Mouse (Mus musculus): ENCODE measurements around the gene Otulin.

Otulin gene

DNA sequence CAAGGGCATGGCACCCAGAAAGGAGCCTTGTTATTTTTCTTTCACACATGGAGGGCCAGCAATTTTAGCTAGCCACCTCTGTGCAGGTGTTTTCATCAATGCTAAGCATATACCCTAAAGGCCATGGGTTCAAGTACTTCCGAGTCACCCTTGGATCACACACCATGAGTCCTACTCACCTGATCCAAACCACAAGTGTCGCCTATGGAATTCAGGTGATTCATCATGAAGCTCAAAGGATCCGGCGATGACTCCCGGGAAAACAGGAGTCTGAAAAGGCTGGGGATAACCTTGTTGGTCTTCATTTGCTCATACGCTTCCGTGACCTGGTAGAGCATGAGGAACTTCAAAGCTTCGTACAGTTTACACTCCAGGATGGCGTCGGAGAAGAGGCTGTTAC, 27.4 kb upstream of the Otulin start:
- DNase-seq (ENCODE audit: low read depth, low spot score), result no peak

DNA sequence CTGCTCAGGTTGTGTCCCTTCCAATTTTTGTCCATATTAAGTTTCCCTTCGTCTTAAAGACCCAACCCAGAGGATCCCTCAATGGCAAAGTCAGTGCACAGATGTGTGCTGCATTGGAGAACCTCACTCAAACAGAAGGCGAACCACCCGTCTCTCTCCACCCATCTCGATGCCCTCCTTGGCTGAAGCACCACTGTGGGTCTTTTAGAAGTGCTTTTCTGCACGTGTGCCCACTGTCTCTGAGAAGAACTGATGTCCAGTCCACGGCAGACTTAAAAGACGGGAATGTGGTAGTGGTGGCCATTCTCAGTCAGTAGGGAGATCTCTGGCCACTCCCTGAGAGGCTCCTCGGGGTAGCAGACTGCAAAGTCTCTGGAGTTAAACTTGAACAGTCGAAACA, 26.1 kb upstream of the Otulin start:
- no peak for DNase-seq (ENCODE audit: low read depth, low spot score)

DNA sequence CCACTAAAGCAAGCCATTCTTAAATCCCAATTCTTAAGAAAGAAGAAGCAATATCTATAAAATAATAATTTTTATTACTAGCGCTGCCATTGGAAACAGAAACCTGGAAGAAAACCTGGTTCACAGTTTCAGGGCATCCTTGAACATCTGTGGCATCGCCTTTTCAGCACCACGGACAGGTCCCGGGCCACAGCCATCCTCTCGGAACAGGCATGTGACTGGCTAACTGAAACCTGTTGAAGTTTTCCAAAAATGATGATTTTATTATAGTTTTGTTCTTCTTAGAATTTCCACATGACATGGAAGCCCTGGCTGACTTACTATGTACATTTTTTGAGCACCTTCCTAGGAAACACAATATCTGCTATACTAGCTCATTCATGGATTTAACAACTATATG, 24.5 kb upstream of the Otulin start:
- no peak for DNase-seq (ENCODE audit: low read depth, low spot score)

DNA sequence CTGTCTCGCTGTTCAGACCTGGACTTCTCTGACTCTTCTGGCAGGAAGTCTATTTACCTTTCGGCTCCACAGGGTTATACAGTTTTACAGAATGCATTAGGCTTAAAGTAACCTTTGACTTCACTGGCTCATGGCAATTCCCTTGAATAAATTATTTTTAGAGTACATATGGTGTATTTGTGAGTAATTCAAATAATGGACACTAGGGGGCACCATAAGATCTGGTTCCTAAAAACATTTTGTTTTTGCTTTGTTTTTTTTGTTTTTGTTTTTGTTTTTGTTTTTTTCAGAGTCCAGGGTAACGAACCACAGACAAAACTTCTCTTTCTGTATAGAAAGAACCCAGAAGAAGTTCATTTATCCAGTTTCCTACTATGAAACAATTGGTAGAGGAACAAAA, 17.2 kb upstream of the Otulin start:
- peak; percentile 42 for DNase-seq (ENCODE audit: low read depth, low spot score)

DNA sequence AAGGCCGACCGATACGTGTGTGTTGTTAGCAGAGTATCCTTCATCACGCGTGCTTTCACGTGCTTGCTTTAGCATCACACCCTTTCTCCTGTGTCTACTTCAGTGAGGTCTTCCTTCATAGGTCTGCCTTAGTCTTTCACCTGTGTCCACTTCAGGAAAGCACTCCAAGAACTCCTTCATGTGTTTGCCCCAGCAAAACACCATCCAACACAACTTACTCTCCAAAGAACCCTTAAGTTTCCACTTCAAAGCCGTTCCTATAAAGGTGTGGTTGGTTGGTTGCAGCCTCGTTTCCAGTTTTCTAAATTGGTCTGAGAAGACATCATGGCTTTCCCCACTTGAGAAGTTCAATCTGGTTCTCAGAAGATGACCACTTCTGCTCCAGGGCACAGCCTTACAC, 16.2 kb upstream of the Otulin start:
- no peak for DNase-seq (ENCODE audit: low read depth, low spot score)

DNA sequence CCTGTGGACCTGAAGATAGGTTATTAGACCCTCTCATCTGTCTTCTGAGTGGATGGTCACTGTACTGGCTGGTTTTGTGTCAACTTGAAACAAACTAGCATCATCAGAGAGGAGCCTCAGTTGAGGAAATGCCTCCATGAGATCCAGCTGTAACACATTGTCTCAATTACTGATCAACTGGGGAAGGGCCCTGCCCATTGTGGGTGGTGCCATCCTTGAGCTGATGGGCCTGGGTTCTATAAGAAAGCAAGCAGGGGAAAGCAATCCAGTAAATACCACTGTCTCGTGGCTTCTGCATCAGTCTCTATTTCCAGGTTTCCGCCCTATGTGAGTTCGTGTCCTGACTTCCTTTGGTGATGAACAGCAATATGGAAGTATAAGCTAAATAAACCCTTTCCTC, 14.8 kb upstream of the Otulin start:
- no peak for DNase-seq (ENCODE audit: low read depth, low spot score)

DNA sequence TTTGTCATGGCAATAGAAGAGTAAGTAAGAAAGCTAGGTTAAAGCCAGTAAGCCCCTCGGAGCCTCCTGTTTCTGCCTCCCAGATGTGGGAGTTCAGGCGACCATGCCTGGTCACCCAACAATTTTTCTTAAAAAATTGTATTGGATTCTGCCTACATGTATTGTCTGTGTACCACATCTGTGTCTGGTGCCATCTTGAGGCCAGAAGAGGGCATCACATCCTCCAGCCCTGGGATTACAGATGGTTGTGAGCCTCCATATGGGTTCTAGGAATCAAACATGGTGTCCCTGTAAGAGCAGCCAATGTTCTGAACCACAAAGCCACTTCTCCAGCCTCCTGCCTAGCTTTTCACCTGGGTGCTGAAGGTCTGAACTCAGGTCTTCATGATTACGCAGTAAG, 12.4 kb upstream of the Otulin start:
- DNase-seq (ENCODE audit: low read depth, low spot score), result no peak

DNA sequence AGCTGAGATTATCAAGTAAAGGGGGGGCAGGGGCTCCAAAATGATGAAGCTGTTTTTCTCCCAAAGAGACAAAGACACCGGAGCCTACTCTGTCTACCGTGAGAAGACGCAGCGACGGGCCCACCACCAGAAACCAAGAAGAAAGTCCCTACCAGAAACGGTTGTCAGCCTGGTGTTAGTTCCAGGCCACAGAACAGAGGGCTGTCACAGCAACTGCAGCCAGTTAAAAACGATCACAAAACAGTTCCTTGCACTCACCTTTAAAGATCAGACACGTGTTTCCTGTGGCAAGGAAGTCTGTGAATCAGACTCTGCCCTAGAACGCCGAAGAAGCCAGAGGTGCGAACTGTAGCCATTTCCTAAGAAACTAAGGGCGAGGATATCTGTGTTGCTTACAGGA, 10.7 kb upstream of the Otulin start:
- DNase-seq (ENCODE audit: low read depth, low spot score), result no peak

DNA sequence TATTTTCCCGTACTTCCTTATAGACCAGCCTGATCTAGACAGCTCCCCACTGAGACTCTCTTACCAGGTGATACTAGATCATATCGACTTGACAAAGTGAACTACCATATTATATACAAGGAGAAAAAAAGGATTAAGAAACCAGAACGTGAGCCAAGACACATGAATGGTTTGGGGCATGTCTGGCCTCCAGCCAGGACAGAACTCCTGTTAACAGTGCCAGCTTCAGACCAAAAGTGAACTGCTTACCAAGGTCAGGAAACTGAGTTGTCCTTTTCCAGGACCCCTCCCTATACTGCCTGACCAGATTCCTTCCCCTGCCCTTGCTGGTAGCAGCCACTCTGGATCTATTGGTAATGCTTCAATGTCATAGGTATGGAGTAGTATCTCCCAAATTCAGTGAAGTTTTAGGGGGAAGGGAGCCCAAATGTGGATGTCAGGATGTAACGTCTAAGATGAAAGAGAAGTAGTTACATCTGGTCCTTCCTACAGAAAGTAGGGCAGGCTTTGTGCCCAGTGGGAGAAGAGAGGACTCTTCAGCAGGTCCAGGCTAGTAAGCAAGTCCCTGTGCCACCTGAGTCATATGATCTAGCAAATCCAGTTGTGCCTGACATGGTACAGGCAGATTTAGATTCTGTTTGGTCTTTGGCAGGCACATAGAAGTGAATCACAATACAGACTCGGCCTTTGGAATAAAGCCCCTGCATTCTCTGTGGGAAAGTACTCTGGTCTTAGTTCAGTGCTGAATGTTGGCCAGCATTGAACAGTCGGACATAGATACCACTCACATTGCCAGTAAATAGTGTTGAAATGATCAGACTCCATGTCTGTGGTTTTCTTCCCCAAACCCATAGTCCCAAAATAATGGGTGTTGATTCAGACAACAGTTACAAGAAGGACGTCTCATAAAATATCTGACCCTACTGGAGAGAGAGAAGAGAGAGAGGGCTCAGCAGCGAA, 3.7 kb upstream of the Otulin start:
- DNase-seq (ENCODE audit: low read depth, low spot score), result no peak

DNA sequence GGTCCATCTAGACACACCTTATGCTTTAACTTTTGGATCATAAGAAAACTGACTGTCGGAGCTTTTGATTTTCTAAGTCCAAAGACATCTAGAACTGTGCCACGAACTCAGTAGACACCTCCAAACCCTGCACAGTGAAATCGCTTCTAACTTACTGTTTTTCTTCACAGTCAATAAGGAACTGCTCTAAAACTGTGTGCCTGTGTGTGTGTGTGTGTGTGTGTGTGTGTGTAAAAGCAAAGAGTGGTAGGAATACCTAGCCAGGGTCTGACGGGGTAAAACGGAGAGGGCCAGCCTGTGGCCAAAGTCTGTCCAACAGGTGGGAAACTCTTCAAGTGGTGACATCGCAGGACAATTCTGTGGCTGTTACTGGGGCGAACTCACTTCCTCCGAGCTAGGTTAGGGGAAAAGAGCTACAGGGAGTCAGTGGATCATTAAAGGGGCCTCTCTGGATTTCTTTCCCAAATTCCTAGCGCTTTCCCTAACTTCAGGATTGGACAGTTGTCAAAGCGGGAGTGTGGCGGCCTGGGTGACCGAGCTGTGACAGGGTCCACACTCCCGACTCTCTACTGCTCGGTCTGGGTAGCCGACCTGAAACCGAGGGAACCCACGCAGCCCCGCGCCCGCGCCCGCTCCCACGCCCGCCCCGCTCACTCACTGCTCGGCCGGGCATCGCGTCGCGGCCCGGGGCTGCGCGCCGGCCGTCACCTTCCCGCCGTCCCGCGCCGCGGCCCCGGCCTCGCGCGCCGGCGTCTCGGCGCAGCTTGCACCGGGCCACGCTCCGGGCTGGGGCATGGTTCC, 493 bp downstream of the Otulin start:
- DNase-seq (ENCODE audit: low read depth, low spot score), result no peak

DNA sequence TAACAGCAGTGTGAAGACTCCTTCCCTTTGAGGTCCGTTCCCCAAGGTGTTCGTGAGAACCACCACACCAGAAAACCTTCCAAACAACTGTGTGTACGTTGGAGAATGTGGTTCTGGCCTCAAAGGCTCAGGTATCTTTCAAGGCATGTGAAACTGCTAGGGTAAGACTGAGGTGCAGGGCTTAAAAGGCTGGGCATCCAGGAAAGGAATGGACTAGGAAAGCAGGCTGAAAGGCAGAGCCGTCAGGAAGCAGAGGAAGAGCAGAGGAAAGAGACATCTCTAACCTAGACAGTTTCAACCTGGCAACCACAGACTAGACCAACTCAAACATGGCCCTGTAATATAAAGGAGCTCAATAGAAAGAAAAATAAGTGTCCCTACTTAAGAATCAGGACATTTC, 1.4 kb downstream of the Otulin start:
- DNase-seq (ENCODE audit: low read depth, low spot score), result no peak

DNA sequence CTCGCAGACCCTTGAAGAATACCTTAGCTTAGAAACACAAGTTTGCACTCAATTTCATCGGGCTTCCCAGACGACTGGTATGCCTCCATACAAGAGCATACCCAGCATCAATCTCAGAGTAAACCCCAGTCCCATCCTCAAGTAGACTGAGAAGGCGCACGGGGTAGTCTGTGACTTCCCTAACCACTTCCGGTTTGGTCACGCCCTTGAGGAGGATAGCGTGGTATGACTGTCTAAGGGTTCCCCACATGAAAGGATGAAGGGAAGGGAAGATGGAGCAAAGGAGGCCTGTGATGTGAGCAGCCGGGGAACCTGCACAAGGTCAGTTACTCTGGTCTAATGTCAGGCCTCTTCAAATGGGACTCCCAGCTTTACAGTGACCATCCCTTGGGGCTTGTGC, 2.7 kb downstream of the Otulin start:
- DNase-seq (ENCODE audit: low read depth, low spot score), result no peak

DNA sequence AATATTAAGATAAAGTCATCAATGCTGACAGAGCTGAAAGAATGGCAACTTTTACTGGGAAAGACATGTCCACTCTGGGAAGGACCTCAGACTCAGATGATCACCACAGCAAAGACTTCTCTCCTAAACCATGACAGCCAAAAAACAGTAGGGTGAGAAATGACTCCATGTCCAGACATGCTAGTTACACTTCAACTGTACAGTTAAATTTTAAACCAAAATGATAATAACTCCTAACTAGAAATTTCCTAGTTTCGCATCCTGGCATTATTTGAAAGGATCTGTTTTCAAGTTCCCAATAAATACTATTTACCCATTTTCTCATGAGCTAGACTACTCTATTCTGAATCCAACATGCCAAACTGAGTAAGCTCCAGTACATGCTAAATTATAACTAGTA, 4.2 kb downstream of the Otulin start:
- no peak for DNase-seq (ENCODE audit: low read depth, low spot score)

DNA sequence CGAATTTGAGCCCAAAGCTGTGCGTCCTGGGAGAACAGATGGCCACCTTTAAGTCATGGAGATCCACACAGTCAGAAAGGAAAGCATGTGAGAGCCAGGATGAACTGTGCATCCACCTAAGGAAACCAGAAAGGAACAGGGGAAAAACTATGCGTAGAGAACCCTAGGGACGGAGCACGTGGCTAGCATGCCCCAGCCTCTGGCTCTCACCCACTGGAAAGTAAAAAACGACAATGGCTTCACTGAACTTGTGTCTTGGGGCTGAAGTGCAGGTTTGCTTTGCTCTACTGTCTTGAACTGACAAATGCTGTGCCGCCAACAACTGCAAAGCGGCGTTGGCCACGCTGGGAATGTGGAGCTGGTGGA, 4.6 kb downstream of the Otulin start:
- no peak for DNase-seq (ENCODE audit: low read depth, low spot score)

DNA sequence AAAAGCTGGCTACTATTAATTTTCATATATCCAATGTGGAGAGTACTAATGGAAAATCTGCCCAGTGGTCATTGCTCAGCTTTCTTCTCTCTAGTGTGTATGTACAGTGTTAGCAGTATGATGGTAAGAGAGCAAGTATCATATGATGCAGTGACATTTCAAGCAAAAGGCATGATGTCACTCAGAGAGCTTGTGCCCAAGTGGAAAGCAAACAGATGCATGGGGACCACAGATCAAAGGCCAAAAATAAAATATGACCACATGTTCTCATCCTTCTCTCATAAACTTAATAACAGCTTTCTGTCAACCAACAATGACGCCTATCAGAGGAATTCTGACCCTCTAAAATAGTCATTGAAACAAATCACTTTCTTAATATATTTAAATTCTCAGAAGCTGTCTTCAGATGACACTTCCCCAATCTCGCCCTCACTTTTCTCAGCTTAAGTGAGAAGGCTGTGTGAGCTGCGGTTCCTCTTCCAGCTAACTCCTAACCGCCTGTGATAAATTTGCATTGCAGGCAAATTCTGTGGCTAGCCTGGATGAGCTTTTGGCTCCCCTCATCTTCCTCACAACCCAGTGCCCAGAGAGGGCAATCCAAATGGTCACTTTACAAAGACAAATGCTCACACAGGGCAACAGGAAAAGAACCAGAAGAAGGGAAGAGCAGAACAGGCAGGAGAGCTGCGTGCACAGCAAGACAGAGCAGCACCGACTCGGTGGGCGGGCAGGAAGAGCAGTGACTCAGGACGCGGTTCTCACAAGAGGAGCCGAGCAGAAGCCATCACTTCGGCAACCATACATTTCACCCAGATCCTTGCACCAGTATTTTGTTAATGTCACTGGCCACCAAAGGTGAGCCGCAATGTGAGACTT, 5.2 kb downstream of the Otulin start:
- no peak for DNase-seq (ENCODE audit: low read depth, low spot score)

DNA sequence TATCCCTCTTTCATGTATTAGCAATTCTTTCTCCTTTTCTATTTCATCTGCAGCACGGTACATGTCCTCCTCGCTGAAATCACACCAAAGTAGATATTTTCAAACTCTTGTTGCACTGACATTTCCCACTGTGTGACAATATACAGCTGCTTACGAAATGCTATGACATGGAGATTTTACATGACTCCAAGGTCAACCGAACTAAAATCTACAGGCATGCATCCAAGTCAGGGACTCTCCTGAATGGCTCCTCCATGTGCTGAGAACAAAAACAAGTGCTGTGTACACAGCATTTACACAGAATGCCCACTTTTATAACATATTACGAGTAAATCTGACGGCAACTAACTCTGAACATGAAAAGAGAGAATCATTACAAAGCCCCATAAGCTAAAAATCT, 7.2 kb downstream of the Otulin start:
- no peak for DNase-seq (ENCODE audit: low read depth, low spot score)

DNA sequence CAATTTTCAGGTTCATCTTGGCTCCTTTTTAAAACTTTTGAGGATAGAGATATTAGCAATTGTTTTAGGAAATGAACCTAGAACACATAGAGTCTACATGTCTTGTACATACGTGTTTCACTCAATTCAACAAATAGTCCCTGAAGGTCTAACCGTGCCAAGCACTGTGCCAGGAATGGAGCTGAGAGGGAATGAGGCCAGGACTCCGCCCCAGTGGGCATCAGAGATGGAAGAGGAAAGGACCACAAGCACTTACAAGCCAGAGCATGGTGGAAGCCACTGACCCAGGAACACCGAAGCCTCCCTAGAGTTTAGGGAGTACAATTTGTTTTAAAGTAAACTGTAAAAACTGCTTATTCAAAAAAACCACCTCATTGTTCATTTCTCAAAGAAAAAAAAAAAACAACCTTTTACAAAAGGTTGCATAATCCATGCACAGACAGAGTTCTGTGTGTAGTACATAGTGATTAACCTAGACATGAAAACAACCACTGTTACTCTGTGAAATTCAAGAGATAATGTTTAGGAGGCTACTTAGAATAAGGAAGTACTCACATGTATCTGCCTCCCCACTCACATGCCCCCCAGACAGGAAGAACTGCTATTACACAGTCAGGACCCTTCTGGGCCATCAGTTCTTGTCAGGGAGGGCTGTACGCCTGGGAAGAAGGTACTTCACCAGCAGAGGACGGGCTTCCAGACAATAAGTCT, 9.9 kb downstream of the Otulin start:
- no peak for DNase-seq (ENCODE audit: low read depth, low spot score)

DNA sequence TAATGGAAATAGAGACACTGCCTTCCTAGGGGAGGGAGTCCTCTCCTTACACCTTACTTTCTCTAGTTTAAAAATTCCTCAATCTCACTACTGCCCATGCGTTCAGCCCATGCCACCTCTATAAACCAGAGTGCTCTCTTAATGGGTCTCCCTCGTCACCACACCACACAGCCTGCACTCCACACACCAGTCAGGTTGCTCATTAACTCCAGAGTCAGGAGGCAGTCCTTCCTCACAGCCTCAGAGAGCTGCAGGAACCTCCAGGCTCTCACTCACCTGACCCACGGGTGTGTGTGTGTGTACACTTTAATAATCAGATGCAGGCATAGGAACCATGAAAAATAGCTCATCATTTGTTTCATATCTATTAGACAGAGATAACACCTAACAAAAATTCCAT, 10.8 kb downstream of the Otulin start:
- no peak for DNase-seq (ENCODE audit: low read depth, low spot score)

DNA sequence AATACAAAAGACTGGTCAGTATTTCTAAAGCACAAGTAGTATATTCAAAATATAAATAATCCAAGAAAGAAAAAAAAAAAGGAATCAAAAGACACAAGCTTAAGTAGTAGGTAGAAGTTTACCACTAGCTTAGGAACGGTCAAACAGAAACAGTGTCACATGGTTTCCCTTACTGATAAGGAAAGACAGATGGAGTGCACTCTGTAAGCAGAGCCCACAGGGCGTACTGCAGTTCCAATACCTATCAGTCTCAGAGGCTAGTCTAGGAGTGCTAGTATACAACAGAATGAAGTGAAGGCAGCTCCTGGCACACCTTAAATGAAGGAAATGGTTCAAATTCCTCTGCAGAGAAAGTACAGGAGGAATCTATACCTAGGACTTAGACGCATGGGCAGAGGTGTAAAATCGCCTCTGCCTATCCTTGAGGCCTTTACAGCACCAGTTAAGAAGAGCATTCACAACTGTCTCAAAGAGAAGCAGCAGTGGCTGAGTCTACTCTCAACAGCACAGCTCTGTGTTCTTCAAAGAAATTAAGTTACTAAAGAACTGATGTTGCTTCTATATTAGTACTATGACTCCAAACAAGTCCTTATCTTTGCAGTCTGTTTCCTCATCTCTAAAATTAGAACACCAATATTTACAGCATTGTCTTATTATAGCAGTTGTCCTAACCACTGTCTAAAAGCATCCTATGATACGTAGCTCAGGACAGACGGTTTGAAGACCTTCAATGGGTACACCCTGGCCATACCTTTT, 11.5 kb downstream of the Otulin start:
- DNase-seq (ENCODE audit: low read depth, low spot score), result no peak

DNA sequence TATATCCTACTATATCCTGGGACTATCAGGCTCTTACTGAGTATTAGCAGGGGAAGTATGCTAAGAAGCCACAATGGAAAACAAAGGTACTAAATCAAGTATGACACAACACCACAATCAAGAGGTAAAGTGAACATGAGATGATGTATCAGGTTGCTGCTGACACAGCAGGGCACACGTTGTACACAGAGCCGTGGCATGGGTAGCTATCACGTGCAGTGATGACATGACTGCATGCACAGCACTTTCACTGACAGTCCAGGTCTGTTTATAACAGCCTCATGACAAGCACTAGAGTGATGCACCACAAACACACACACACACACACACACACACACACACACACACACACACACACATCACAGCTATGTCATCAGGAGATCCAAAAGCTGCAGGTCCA, 13.3 kb downstream of the Otulin start:
- DNase-seq (ENCODE audit: low read depth, low spot score), result no peak

DNA sequence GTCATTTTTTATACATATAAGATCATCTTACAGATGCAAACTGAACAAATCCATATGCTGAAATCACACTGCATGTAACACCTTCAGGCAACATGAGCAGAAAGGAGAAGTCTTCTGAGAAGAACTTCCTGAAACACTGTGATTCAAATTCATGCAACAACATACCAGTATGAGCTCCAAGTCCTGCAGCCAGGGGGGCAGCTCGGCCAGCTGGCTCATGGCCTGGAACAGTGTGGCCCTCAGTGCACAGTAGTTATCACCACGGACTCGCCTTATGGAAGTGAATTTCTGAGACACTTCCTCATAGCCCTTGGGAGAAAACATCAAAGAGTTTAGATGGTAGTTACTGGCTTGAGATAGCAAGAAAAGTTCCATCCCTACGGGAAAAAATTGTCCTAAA, 14.3 kb downstream of the Otulin start:
- DNase-seq (ENCODE audit: low read depth, low spot score), result no peak
